Mouse (Mus musculus) thymus, adult 2 months (tissue): ENCODE data around the gene Acap1.

Source experiments
- CTCF ChIP-seq: fragments of 200-500 bp; IDR thresholded peaks from 2 replicates; pipeline ENCODE4 v1.5.1; 2012; ENCODE audit warnings: mild to moderate bottlenecking, control low read depth, low read length, moderate library complexity, borderline replicate concordance; ENCODE audit not compliant: control insufficient read depth, poor library complexity, insufficient read depth; ENCODE audit errors: extremely low read depth
- POLR2A ChIP-seq: fragments of 200-500 bp; IDR thresholded peaks from 2 replicates; pipeline ENCODE4 v1.6.1; 2012; ENCODE audit warnings: mild to moderate bottlenecking, low read length, control low read depth, moderate library complexity; ENCODE audit not compliant: control insufficient read depth, poor library complexity, insufficient read depth; ENCODE audit errors: extremely low read depth

GRCm38 (mm10) chr11:69878952-69879351 is 16.4 kb downstream of the Acap1 start:
- no peak for TF ChIP-seq CTCF
- TF ChIP-seq POLR2A: no peak
